Mouse (Mus musculus) embryonic facial prominence, embryonic 12.5 days (tissue): Measurements from ENCODE around the gene Smim26. TPM values are rescaled to one million over a fixed set of nuclear protein-coding genes. Genes with fewer than 3 reads are reported as not detected.

Source experiments
- ATAC-seq: fragments of 200-750 bp; cut with Nextera tagmentation; 2 replicates; pipeline ENCODE4 v1.8.0; 2017; ENCODE audit not compliant: insufficient number of reproducible peaks, insufficient read depth, low FRiP score, low TSS enrichment
- H3K27ac ChIP-seq: fragments of 300-500 bp; sonication (generic); 2 replicates; pipeline ENCODE4 v1.5.1; 2016; ENCODE audit warnings: mild to moderate bottlenecking
- H3K27me3 ChIP-seq: fragments of 300-500 bp; sonication (generic); 2 replicates; pipeline ENCODE4 v1.6.1; 2016; ENCODE audit warnings: mild to moderate bottlenecking, moderate library complexity
- H3K36me3 ChIP-seq: fragments of 300-500 bp; sonication (generic); 2 replicates; pipeline ENCODE4 v1.6.1; 2016; ENCODE audit warnings: mild to moderate bottlenecking
- H3K4me1 ChIP-seq: fragments of 300-500 bp; sonication (generic); 2 replicates; pipeline ENCODE4 v1.6.1; 2016
- H3K4me2 ChIP-seq: fragments of 300-500 bp; sonication (generic); replicated peaks from 2 replicates; pipeline ENCODE4 v1.6.1; 2016; ENCODE audit warnings: mild to moderate bottlenecking, moderate library complexity
- H3K4me3 ChIP-seq: fragments of 300-500 bp; sonication (generic); 2 replicates; pipeline ENCODE4 v1.5.1; 2016; ENCODE audit warnings: mild to moderate bottlenecking
- H3K9ac ChIP-seq: fragments of 300-500 bp; sonication (generic); 2 replicates; pipeline ENCODE4 v1.6.1; 2016; ENCODE audit warnings: mild to moderate bottlenecking, moderate library complexity
- H3K9me3 ChIP-seq: fragments of 300-500 bp; sonication (generic); 2 replicates; pipeline ENCODE4 v1.6.1; 2016; ENCODE audit warnings: mild to moderate bottlenecking, moderate library complexity
- WGBS: fragments of 180-500 bp; shearing (Covaris S2); methylation state at CpG from one replicate; pipeline ENCODE4 v1.1.7; 2016; 5-methylcytosine and 5-hydroxymethylcytosine counted together
- microRNA-seq: library from miRNA; unstranded; fragments of <30 nt; microRNA quantifications from one replicate; pipeline ENCODE4, GENCODE M21; 2017
- polyA plus RNA-seq: library from polyadenylated mRNA; unstranded; fragments of >200 nt; fragmentation: Nextera tagmentation; extraction: Ambion mirVana; gene quantifications from 2 replicates; pipeline ENCODE4 v1.2.1, GENCODE M21; 2016

Gene Smim26
- polyA plus RNA-seq, 1 experiment from 2014 or later, result 40.5 TPM

GRCm38 (mm10) chr2:144637671-144638395 is 44.0 kb downstream of the Smim26 start:
- no peak overlapping the region for H3K4me3 ChIP-seq
- H3K36me3 ChIP-seq, result no peaks in the 10 kb centered on the region
- H3K27ac ChIP-seq, result no peak overlapping the region
- ATAC-seq, result no peak
- H3K9me3 ChIP-seq, result no peaks in the 10 kb centered on the region
- H3K4me1 ChIP-seq, result no peaks in the 10 kb centered on the region
- H3K9ac ChIP-seq, result no peak overlapping the region
- H3K4me2 ChIP-seq, result no peak overlapping the region
- WGBS, result 79% methylated on average over 11 of the region's 12 CpGs
- no peaks in the 10 kb centered on the region for H3K27me3 ChIP-seq

GRCm38 (mm10) chr2:144638719-144639118 is 44.9 kb downstream of the Smim26 start:
- Histone ChIP-seq H3K9ac (no peak overlapping the region), H3K27me3 (no peaks in the 10 kb centered on the region), H3K4me3 (no peak overlapping the region), H3K9me3 (no peaks in the 10 kb centered on the region), H3K36me3 (no peaks in the 10 kb centered on the region), H3K27ac (no peak overlapping the region), H3K4me2 (no peak overlapping the region), H3K4me1 (no peaks in the 10 kb centered on the region)
- no peak for ATAC-seq
- WGBS, result 66% methylated on average over 4 of the region's 4 CpGs

- no peak overlapping the region for H3K27ac ChIP-seq
- WGBS, result 68% methylated on average over 7 of the region's 7 CpGs
- no peaks in the 10 kb centered on the region for H3K4me1 ChIP-seq
- no peaks in the 10 kb centered on the region for H3K36me3 ChIP-seq
- ATAC-seq, result no peak
- H3K27me3 ChIP-seq, result no peaks in the 10 kb centered on the region
- H3K4me2 ChIP-seq, result no peak overlapping the region
- no peak overlapping the region for H3K4me3 ChIP-seq
- H3K9me3 ChIP-seq, result no peaks in the 10 kb centered on the region
- H3K9ac ChIP-seq, result no peak overlapping the region
These were observed 46.2 kb downstream of the Smim26 start for GRCm38 (mm10) chr2:144640101-144640500.

- no peaks in the 10 kb centered on the region for H3K9me3 ChIP-seq
- no peak for ATAC-seq
- no peak overlapping the region for H3K9ac ChIP-seq
- H3K4me2 ChIP-seq, result no peak overlapping the region
- no peaks in the 10 kb centered on the region for H3K36me3 ChIP-seq
- H3K4me1 ChIP-seq, result peaks cover 11% of the 10 kb centered on the region; the same call in 1 of the 2 replicates
- no peak overlapping the region for H3K27ac ChIP-seq
- H3K27me3 ChIP-seq, result no peaks in the 10 kb centered on the region
- H3K4me3 ChIP-seq, result no peak overlapping the region
- WGBS, result 79% methylated on average over 4 of the region's 4 CpGs
These were observed 48.1 kb downstream of the Smim26 start for GRCm38 (mm10) chr2:144641991-144642390.

Small RNA genes within 50 kb of the gene (microRNA-seq; reads per million reads assigned to microRNA genes)
- not detected for gene Gm24823

Other genes starting within 250 kb of the Smim26 start
- 51.3 and 53.3 TPM in 2 replicates for gene Kat14, start 225.1 kb upstream of the Smim26 start, polyA plus RNA-seq
- gene Pet117, start 225.1 kb upstream of the Smim26 start, polyA plus RNA-seq, result not detected in 2 replicates
- 2.0 and 3.0 TPM in 2 replicates for gene Dzank1, start 66.6 kb upstream of the Smim26 start, polyA plus RNA-seq
- gene Polr3f, start 66.3 kb upstream of the Smim26 start, polyA plus RNA-seq, result 34.8 and 34.9 TPM in 2 replicates
- 63.7 and 65.0 TPM in 2 replicates for gene Rbbp9, start 43.2 kb upstream of the Smim26 start, polyA plus RNA-seq
- 94.8 and 99.6 TPM in 2 replicates for gene Sec23b, start 37.8 kb upstream of the Smim26 start, polyA plus RNA-seq
- gene Dtd1, start 5.8 kb downstream of the Smim26 start, polyA plus RNA-seq, result 36.6 and 41.1 TPM in 2 replicates
- gene Scp2d1, start 229.6 kb downstream of the Smim26 start, polyA plus RNA-seq, result not detected in 2 replicates